Mouse (Mus musculus): ENCODE measurements around the gene Sorcs3.

GRCm38 (mm10) chr19:48727048-48727447, 521.2 kb downstream of the Sorcs3 start:
- TF ChIP-seq RCOR1 (IDR thresholded peaks at IDR 0.05; ENCODE audit: low read depth, low read length) (no peak), BHLHE40 (IDR thresholded peaks at IDR 0.05; ENCODE audit: borderline replicate concordance, low read depth, low read length) (no peak)
